Mouse (Mus musculus): ENCODE data around the gene Zdhhc7. TPM values are rescaled to one million over a fixed set of nuclear protein-coding genes. Genes with fewer than 3 reads are reported as not detected.

Gene Zdhhc7
- polyA plus RNA-seq, 1 experiment from 2014 or later: 34.1 TPM

DNA sequence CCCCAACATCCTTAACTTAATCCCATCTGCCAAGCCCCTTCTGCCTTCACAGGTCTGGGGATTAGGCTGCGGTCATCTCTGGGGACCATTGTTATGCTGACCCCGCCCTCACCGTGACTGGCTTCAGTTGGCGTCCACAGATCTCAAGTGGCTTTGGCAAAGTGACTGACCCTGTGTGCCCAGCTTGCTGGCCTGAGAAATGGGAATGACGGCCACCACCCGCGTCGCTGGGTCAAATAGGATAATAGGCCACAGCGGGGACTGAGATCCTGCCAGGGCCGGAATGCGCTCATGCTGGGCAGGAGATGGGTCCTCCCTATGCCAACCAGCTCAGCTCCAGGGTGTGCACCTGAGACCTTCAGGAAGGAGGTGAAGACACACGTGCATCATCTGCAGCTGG, 62.5 kb downstream of the Zdhhc7 start:
- Histone ChIP-seq H3K27me3 (ENCODE audit: insufficient read depth, poor library complexity, severe bottlenecking) (no peaks in the 10 kb centered on the region), H3K36me3 (no peaks in the 10 kb centered on the region), H3K4me1 (replicated peaks) (peaks cover 53% of the 10 kb centered on the region), H3K27ac (0 out of 2 replicates have a peak overlapping the region, but pooled peaks have one; percentile 17), H3K9me3 (no peaks in the 10 kb centered on the region), H3K4me3 (no peak overlapping the region)
- 92% methylated on average over 12 of the region's 12 CpGs for WGBS
- DNase-seq (ENCODE audit: low spot score): no peak

DNA sequence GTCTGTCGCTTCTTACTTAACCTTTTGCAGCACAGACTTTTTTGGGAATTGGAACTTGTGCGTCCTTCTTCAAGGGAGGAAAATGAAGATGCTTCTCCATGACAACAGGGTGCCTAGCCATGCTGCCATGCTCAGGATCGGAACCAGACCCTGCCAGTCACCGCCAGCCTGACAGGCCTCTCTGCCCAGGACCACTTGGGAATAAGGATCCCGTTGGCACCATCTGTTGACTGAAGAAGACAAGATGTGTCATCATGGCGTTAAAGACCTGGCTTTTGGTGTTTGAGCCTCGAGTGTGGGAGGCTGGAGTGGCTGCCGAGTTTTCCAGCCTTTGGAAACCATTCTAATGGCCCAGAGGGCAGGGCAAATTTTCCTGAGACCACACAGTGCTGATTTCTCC, 63.7 kb downstream of the Zdhhc7 start:
- H3K4me1 ChIP-seq (replicated peaks): peaks cover 58% of the 10 kb centered on the region
- 85% methylated on average over 8 of the region's 8 CpGs for whole genome bisulfite sequencing

DNA sequence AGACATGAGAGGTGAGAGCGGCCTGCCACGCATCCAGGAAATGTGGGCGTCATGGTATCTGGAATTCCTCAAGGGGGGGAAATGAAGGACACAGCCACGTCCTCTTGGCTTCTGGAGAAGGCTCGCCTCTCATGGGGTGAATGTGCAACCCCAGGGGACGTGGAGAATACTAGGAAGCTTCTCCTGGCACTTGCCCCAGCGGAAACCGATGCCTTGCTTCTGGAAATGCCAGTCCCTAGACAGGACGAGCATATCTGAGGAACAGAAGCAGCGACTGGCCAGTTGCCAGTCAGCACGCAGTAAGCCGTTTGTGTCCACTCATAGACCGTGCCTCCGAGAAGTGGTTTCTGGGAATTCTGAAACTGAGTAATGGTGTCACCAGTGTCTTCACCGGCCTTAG, 64.1 kb downstream of the Zdhhc7 start:
- Histone ChIP-seq H3K27me3 (ENCODE audit: insufficient read depth, poor library complexity, severe bottlenecking) (no peaks in the 10 kb centered on the region), H3K27ac (0 out of 2 replicates have a peak overlapping the region, but pooled peaks have one; percentile 73), H3K4me3 (no peak overlapping the region), H3K4me1 (replicated peaks) (peaks cover 61% of the 10 kb centered on the region), H3K9me3 (no peaks in the 10 kb centered on the region), H3K36me3 (no peaks in the 10 kb centered on the region)
- WGBS: 88% methylated on average over 15 of the region's 15 CpGs
- no peak for DNase-seq (ENCODE audit: low spot score)

More for the DNA sequence above, 63.7 kb downstream of the Zdhhc7 start:
- DNase-seq (ENCODE audit: low spot score): no peak
- Histone ChIP-seq H3K36me3 (no peaks in the 10 kb centered on the region), H3K9me3 (no peaks in the 10 kb centered on the region), H3K27ac (no peak overlapping the region), H3K27me3 (ENCODE audit: insufficient read depth, poor library complexity, severe bottlenecking) (no peaks in the 10 kb centered on the region), H3K4me3 (no peak overlapping the region)

DNA sequence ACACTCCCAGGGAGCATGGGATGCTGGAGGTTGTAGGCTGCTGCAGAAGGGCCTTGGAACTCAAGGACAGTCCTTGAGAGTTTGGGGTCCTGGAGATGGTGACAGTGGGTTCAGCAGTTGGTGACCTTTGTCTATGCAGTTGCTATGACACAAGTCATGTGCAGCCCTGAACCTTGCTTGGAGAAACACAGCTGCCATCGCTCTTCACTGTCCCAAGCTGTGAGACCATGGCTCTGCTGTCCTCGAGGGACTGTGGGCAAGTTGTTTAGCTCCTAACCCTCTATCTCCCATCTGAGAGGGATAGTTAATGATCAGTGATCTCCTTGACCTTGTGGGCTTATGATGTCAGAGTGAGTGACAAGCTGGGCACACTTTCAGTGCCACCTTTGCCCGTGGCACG, 64.7 kb downstream of the Zdhhc7 start:
- DNase-seq (ENCODE audit: low spot score): no peak
- H3K36me3 ChIP-seq: no peaks in the 10 kb centered on the region
- peaks cover 64% of the 10 kb centered on the region for H3K4me1 ChIP-seq (replicated peaks)
- no peaks in the 10 kb centered on the region for H3K27me3 ChIP-seq (ENCODE audit: insufficient read depth, poor library complexity, severe bottlenecking)
- no peak overlapping the region for H3K4me3 ChIP-seq
- peak overlapping the region; percentile 73 for H3K27ac ChIP-seq
- no peaks in the 10 kb centered on the region for H3K9me3 ChIP-seq
- 79% methylated on average over 4 of the region's 4 CpGs for WGBS

DNA sequence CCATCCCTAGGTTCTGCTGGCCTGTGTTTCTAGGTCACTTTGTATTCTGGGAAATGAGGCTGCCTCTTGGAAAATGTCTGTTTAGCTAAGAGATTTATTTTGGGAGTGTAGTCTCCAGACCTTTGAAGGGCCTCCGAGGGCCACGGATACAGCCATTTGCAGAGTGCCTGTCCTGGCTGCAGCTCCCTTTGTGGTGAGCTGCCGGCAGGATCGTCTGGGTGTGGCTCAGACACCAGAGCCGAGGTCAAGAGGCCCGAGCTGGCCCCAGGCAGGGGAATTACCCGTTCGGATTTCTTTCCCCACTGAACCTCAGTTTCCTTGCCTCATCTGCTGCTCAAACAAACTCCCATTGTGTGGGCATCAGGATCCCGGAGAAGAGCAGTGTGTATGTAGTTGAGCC, 65.2 kb downstream of the Zdhhc7 start:
- Histone ChIP-seq H3K27ac (peak overlapping the region; percentile 73), H3K36me3 (no peaks in the 10 kb centered on the region), H3K27me3 (ENCODE audit: insufficient read depth, poor library complexity, severe bottlenecking) (no peaks in the 10 kb centered on the region), H3K9me3 (no peaks in the 10 kb centered on the region), H3K4me1 (replicated peaks) (peaks cover 69% of the 10 kb centered on the region), H3K4me3 (no peak overlapping the region)
- peak; percentile 38 for DNase-seq (ENCODE audit: low spot score)
- 24% methylated on average over 9 of the region's 9 CpGs for WGBS

DNA sequence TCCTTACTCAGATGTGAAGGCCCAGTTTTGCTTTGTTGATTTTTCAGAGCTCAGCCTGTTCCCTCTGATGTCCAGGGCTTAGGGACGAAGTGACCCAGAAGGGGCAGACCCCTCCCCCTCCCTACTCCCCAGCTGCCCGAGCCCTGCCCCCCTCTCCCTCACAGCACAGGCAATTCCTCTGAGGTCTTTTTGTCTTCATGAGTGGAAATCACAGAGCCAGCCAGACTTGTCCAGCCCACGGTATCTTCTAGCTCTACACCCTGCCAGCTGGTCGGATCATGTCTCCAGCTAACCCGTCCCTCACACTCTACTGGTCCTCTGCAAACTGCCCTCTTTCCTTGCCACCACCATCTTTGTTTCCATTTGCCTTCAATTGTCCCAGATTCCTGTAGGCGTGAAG, 66.8 kb downstream of the Zdhhc7 start:
- H3K4me1 ChIP-seq (replicated peaks): peaks cover 70% of the 10 kb centered on the region
- H3K4me3 ChIP-seq: no peak overlapping the region
- 28% methylated on average over 6 of the region's 6 CpGs for WGBS
- H3K27ac ChIP-seq: peak overlapping the region; percentile 84
- peak; percentile 66 for DNase-seq (ENCODE audit: low spot score)
- no peaks in the 10 kb centered on the region for H3K27me3 ChIP-seq (ENCODE audit: insufficient read depth, poor library complexity, severe bottlenecking)
- no peaks in the 10 kb centered on the region for H3K9me3 ChIP-seq
- H3K36me3 ChIP-seq: no peaks in the 10 kb centered on the region

DNA sequence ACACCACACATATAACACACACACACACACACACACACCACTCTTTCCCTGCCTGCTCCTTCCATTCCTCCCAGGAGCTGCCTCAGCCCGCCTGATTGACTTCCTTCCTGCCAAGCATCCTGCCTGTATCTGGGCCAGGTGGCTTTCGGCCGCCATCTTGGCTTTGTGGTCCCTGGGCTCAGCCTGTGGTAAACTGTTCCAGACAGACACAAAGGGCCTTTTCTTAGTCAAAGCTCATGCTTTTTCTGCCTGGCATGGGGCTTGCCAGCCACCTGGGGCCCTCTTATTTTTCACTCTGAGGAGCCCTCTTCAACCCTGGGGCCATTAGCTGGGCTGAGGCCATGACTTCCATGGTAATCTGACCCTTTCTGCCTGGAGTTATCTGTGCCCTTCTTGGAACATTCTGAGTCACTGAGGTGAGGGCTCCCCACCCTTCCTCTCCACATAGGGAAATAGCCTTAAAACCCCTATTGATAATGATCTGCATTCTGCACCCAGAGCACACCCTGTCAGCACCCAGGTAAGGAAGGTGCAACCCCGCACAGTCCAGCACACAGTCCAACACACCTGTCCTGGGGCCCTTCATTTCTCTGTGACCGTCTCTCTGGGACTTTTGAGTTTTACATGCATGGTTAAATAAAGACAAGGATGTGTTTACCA, 68.6 kb downstream of the Zdhhc7 start:
- Histone ChIP-seq H3K27me3 (ENCODE audit: insufficient read depth, poor library complexity, severe bottlenecking) (no peaks in the 10 kb centered on the region), H3K4me3 (no peak overlapping the region), H3K9me3 (no peaks in the 10 kb centered on the region), H3K27ac (peak overlapping the region; percentile 67), H3K36me3 (no peaks in the 10 kb centered on the region), H3K4me1 (replicated peaks) (peaks cover 61% of the 10 kb centered on the region)
- no peak for DNase-seq (ENCODE audit: low spot score)
- WGBS: 82% methylated on average over 5 of the region's 5 CpGs

Other genes starting within 250 kb of the Zdhhc7 start
- 10.7 and 11.9 TPM in 2 replicates for gene Klhl36, start 239.2 kb downstream of the Zdhhc7 start, polyA plus RNA-seq (2016; fragmentation: Nextera tagmentation; extraction: Ambion mirVana)
- 182 and 219 TPM in 2 replicates for gene Usp10, start 191.1 kb downstream of the Zdhhc7 start, polyA plus RNA-seq (2016; fragmentation: Nextera tagmentation; extraction: Ambion mirVana)
- gene Gm20388, start 190.6 kb downstream of the Zdhhc7 start, polyA plus RNA-seq (2016; fragmentation: Nextera tagmentation; extraction: Ambion mirVana): 1.7 and 3.2 TPM in 2 replicates
- gene Crispld2, start 109.0 kb downstream of the Zdhhc7 start, polyA plus RNA-seq (2016; fragmentation: Nextera tagmentation; extraction: Ambion mirVana): 3.8 and 4.6 TPM in 2 replicates
- gene 6430548M08Rik, start 12.7 kb upstream of the Zdhhc7 start, polyA plus RNA-seq (2016; fragmentation: Nextera tagmentation; extraction: Ambion mirVana): 5.2 and 12.5 TPM in 2 replicates
- 0.95 and 4.1 TPM in 2 replicates for gene Fam92b, start 76.0 kb upstream of the Zdhhc7 start, polyA plus RNA-seq (2016; fragmentation: Nextera tagmentation; extraction: Ambion mirVana)
- 14.3 and 22.9 TPM in 2 replicates for gene Gse1, start 127.0 kb upstream of the Zdhhc7 start, polyA plus RNA-seq (2016; fragmentation: Nextera tagmentation; extraction: Ambion mirVana)

Data from hindbrain, embryonic 10.5 days (tissue).